Mouse (Mus musculus) hindbrain, embryonic 14.5 days (tissue): ENCODE data around the gene Lrrc2. TPM values are rescaled to one million over a fixed set of nuclear protein-coding genes. Genes with fewer than 3 reads are reported as not detected.

Experiments used
- ATAC-seq: fragments of 200-750 bp; cut with Nextera tagmentation; 2 replicates; pipeline ENCODE4 v1.8.0; 2017; ENCODE audit warnings: moderate number of reproducible peaks, mild to moderate bottlenecking, moderate TSS enrichment, moderate library complexity; ENCODE audit not compliant: low FRiP score
- DNase-seq: peaks from one replicate; pipeline ENCODE4 v3.0.0-alpha.2; 2015; ENCODE audit warnings: low spot score
- H3K27ac ChIP-seq: fragments of 300-500 bp; sonication (generic); 2 replicates; pipeline ENCODE4 v1.5.1; 2014; ENCODE audit warnings: mild to moderate bottlenecking, moderate library complexity
- H3K27me3 ChIP-seq: fragments of 300-500 bp; sonication (generic); 2 replicates; pipeline ENCODE4 v1.6.1; 2014; ENCODE audit warnings: mild to moderate bottlenecking, low read length, mixed read lengths; ENCODE audit not compliant: control insufficient read depth, insufficient read depth
- H3K36me3 ChIP-seq: fragments of 300-500 bp; sonication (generic); replicated peaks from 2 replicates; pipeline ENCODE4 v1.6.1; 2014; ENCODE audit not compliant: control insufficient read depth, insufficient read depth
- H3K4me1 ChIP-seq: fragments of 300-500 bp; sonication (generic); replicated peaks from 2 replicates; pipeline ENCODE4 v1.6.1; 2014; ENCODE audit warnings: antibody characterized with exemption, low read length, mixed read lengths; ENCODE audit not compliant: control insufficient read depth, insufficient read depth
- H3K4me2 ChIP-seq: fragments of 300-500 bp; sonication (generic); replicated peaks from 2 replicates; pipeline ENCODE4 v1.6.1; 2014; ENCODE audit warnings: mild to moderate bottlenecking, moderate library complexity
- H3K4me3 ChIP-seq: fragments of 300-500 bp; sonication (generic); replicated peaks from 2 replicates; pipeline ENCODE4 v1.5.1; 2014; ENCODE audit warnings: mild to moderate bottlenecking, low read length
- H3K9ac ChIP-seq: fragments of 300-500 bp; sonication (generic); 2 replicates; pipeline ENCODE4 v1.6.1; 2014
- H3K9me3 ChIP-seq: fragments of 300-500 bp; sonication (generic); 2 replicates; pipeline ENCODE4 v1.6.1; 2016; ENCODE audit warnings: low read length; ENCODE audit not compliant: control insufficient read depth
- WGBS: fragments of 180-500 bp; shearing (Covaris S2); extraction: QIAGEN DNeasy Blood & Tissue Kit; methylation state at CpG from one replicate; pipeline ENCODE4 v1.1.7; 2014; 5-methylcytosine and 5-hydroxymethylcytosine counted together
- polyA plus RNA-seq: library from polyadenylated mRNA; unstranded; fragments of >200 nt; fragmentation: Nextera tagmentation; extraction: Ambion mirVana; gene quantifications from 2 replicates; pipeline ENCODE4 v1.2.1, GENCODE M21; 2014

The Lrrc2 gene
- polyA plus RNA-seq, 1 experiment from 2014 or later = 0.86 TPM

DNA sequence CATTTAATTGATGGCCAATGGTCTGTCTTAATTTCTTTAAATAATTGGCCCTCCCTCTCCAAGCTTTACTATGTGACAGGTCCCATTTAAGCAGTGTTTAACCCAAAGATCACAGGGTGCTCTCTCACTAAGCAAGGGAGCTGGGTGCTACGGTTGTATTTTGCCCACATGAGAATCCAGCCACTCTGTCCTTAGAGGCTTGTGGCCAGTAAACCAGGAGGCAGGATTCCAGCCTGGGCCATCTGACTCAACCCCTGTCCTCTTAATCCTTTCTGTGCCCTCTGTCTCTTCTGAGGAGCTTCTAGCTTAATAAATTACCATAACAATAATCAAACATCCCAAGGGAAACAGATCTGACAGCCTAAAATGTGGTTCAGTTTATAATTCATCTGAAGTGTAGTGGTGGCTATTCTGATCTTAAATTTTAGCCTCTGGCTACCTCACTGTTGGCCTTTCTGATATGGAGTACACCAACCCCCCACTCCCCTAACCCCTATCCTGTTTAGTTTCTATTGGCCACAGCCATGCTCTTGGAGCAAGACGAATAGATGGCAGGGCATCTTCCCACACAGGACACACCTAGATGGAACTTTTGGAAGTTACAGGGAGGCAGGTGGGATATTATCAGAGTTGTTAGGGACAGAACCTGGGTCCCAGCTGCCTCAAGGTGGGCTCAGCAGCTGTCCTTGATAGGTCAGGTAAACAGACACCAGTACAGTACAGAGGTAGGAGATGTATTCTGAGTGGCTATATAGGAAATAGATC is 3.5 kb downstream of the Lrrc2 start:
- H3K4me2 ChIP-seq = peak overlapping the region; percentile 95; the same call in 1 of the 2 replicates
- ATAC-seq (no peak), DNase-seq (no peak)
- peaks cover 5% of the 10 kb centered on the region; the same call in 1 of the 2 replicates for H3K4me1 ChIP-seq
- H3K27ac ChIP-seq = no peak overlapping the region
- H3K9me3 ChIP-seq = no peaks in the 10 kb centered on the region
- 0 out of 2 replicates have a peak, but pooled peaks cover 15% of the 10 kb centered on the region for H3K27me3 ChIP-seq
- 49% methylated on average over 2 of the region's 2 CpGs for WGBS
- H3K36me3 ChIP-seq = no peaks in the 10 kb centered on the region
- H3K4me3 ChIP-seq = no peak overlapping the region
- no peak overlapping the region for H3K9ac ChIP-seq

DNA sequence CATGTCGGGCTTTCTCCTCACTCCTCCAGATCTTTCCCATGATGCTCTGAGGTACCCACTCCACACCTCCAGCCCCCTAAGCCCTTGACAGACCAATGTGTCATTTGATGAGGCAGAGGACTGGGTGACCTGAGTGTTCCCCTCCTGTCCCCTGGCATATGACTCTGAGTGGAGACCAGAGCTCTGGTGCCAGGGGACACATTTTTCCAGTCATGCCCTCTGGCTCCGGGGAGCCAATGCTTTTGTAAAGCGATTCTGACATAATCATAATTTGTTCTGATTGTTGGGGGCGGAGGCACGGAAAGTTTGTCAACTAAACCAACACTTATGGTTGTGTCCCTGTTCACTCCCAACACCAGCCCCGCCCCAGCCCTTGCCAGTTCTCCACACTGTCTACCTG is 4.6 kb downstream of the Lrrc2 start:
- H3K4me2 ChIP-seq = no peak overlapping the region
- no peak overlapping the region for H3K27ac ChIP-seq
- ATAC-seq (no peak), DNase-seq (no peak)
- 0 out of 2 replicates have a peak, but pooled peaks cover 15% of the 10 kb centered on the region for H3K27me3 ChIP-seq
- no peaks in the 10 kb centered on the region for H3K36me3 ChIP-seq
- H3K4me3 ChIP-seq = no peak overlapping the region
- no peak overlapping the region for H3K9ac ChIP-seq
- H3K4me1 ChIP-seq = peaks cover 5% of the 10 kb centered on the region; the same call in 1 of the 2 replicates
- 88% methylated on average over 6 of the region's 6 CpGs for WGBS
- H3K9me3 ChIP-seq = no peaks in the 10 kb centered on the region

DNA sequence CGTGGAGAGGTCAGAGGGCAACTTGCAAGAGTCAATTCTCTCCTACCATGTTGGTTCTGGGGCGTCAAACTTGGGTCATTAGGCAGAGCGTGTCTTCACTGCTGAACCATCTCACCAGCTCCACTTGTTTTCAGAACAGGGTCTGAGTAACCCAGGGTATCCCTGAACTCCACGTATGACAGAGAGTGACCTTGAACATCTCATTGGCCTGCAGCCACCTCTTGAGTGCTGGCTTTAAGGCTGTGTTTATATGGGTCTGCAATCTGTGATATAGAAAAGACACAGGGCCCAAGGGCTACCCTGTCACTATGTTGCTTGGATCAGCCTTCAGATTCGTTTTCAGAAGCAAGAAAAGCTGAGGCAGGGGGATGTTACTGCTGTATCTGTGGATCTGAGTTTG is 8.3 kb downstream of the Lrrc2 start:
- no peak for ATAC-seq
- 89% methylated on average over 5 of the region's 5 CpGs for WGBS
- H3K36me3 ChIP-seq = no peaks in the 10 kb centered on the region

DNA sequence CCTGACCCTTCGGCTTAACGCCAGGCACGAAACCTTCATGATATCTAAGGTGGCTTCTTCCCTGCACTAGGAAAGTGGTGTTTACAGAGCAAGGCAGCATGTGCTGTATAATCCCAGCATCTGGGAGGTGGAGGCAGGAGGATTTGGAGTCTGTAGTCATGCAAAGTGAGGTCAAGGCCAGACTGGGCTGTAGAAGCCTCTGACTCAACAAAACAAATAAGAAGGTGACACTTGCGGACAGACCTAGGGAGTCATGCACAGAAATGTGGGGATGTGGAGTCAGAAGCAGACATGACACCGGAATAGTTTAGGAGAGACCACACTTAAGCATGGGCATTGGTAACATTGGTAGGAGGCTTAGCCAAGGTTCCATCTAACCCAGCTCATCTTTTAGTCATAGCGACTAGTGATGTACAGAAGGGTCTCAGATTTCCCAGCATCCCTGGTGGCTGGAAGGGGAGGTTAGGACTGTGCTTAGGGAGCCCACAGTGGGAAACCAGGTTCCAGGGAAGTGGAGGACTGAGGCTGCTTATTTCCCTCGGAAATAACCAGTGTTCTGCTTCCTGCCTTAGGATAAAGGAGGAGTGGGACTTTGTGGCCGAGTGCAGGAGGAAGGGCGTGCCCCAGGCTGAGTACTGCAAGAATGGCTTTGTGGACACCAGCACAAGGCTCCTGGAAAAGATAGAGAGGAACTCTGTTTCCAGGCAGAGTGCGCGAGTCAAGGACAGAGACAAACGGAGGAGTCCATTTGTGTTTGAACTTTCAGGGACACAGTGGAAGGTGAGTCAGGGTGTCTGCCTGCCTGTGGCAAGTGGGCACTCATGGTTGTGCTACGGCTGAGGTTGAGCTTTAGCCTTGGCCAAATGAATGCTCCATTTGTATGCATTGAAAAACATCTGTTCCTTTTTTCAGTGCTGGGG is 9.1 kb downstream of the Lrrc2 start:
- ATAC-seq (no peak), DNase-seq (no peak)
- Histone ChIP-seq H3K36me3 (no peaks in the 10 kb centered on the region), H3K9ac (no peak overlapping the region), H3K4me2 (no peak overlapping the region), H3K27ac (no peak overlapping the region), H3K9me3 (no peaks in the 10 kb centered on the region), H3K4me3 (no peak overlapping the region), H3K27me3 (0 out of 2 replicates have a peak, but pooled peaks cover 6% of the 10 kb centered on the region), H3K4me1 (no peaks in the 10 kb centered on the region)
- WGBS = 88% methylated on average over 13 of the region's 13 CpGs

More for the DNA sequence above, 8.3 kb downstream of the Lrrc2 start:
- no peak overlapping the region for H3K27ac ChIP-seq
- no peak overlapping the region for H3K9ac ChIP-seq
- no peaks in the 10 kb centered on the region for H3K9me3 ChIP-seq
- DNase-seq = no peak
- 0 out of 2 replicates have a peak, but pooled peaks cover 6% of the 10 kb centered on the region for H3K27me3 ChIP-seq
- H3K4me1 ChIP-seq = no peaks in the 10 kb centered on the region
- H3K4me2 ChIP-seq = no peak overlapping the region
- H3K4me3 ChIP-seq = no peak overlapping the region

- Histone ChIP-seq H3K4me2 (no peak overlapping the region), H3K9me3 (no peaks in the 10 kb centered on the region), H3K27ac (no peak overlapping the region), H3K36me3 (no peaks in the 10 kb centered on the region), H3K4me3 (no peak overlapping the region), H3K27me3 (no peaks in the 10 kb centered on the region), H3K9ac (no peak overlapping the region), H3K4me1 (no peaks in the 10 kb centered on the region)
- ATAC-seq = no peak
- DNase-seq = no peak
- WGBS = 96% methylated on average over 8 of the region's 8 CpGs
Measured at GRCm38 (mm10) chr9:110961386-110961785, 10.0 kb downstream of the Lrrc2 start.

GRCm38 (mm10) chr9:110963566-110964115 is 12.3 kb downstream of the Lrrc2 start:
- H3K9me3 ChIP-seq = no peaks in the 10 kb centered on the region
- ATAC-seq = no peak
- DNase-seq = no peak
- 86% methylated on average over 8 of the region's 8 CpGs for WGBS
- H3K9ac ChIP-seq = no peak overlapping the region
- no peaks in the 10 kb centered on the region for H3K36me3 ChIP-seq
- H3K27ac ChIP-seq = no peak overlapping the region
- no peak overlapping the region for H3K4me3 ChIP-seq
- no peak overlapping the region for H3K4me2 ChIP-seq
- no peaks in the 10 kb centered on the region for H3K27me3 ChIP-seq
- H3K4me1 ChIP-seq = no peaks in the 10 kb centered on the region

DNA sequence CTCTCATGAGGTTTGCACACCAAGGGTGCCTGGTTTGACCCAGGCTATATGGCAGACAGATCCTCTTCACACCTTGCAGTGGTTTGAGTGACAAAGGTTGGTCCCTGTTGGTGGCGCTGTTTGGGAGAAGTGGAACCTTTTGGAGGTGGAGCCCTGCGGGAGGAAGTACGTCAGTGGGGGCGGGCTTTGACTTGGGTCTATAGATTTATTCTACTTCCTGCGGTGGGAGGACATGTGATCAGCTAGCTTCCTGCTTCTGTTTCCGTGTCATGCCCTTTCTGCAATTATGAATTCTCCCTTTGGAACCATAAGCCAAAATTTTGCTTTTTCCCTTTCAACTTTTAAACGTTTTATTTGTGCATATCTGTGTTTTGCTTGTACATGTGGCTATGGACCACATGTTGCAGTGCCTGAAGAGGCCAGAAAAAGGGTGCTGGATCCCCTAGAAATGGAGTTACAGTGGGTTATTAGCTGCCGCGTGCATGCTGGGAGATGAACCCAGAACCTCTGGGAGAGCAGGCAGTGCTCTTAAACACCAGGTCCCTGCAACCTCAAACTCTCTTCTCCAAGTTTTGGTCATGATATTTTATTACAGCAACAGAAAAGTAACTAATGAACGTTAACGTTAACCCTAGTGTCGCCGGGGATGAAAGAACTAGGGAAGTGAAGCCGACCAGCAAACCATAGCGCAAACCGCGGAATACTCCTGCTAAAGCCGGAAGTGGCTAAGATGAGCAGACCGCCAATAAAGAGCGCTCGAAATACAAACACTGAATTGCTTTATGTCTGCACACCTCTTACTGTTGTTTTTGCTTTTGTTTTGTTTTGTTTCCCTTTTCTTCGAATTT is 13.9 kb downstream of the Lrrc2 start:
- no peak overlapping the region for H3K4me3 ChIP-seq
- 92% methylated on average over 22 of the region's 22 CpGs for WGBS
- H3K9me3 ChIP-seq = no peaks in the 10 kb centered on the region
- no peaks in the 10 kb centered on the region for H3K36me3 ChIP-seq
- H3K9ac ChIP-seq = no peak overlapping the region
- ATAC-seq (no peak), DNase-seq (no peak)
- H3K27ac ChIP-seq = no peak overlapping the region
- no peak overlapping the region for H3K4me2 ChIP-seq
- H3K27me3 ChIP-seq = no peaks in the 10 kb centered on the region
- H3K4me1 ChIP-seq = no peaks in the 10 kb centered on the region

DNA sequence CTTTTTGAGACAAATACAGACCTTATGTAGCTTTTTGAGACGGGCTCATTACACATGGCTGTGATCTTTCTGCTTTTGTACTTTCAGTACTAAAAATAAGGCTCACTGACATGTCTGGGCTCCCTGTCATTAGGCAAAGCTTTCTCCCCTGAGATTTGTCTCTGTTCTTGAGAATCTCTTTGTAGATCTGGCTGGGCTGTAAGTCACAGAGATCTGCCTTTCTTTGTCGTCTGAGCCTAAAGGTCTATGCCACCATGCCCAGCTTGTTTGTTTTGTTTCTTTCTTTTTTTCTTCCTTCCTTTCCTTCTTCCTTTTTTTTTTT is 14.5 kb downstream of the Lrrc2 start:
- H3K27ac ChIP-seq = no peak overlapping the region
- ATAC-seq (no peak), DNase-seq (no peak)
- H3K4me3 ChIP-seq = no peak overlapping the region
- WGBS = 82% methylated on average over 2 of the region's 2 CpGs
- H3K36me3 ChIP-seq = no peaks in the 10 kb centered on the region
- H3K4me2 ChIP-seq = no peak overlapping the region
- H3K27me3 ChIP-seq = no peaks in the 10 kb centered on the region
- no peaks in the 10 kb centered on the region for H3K4me1 ChIP-seq
- H3K9me3 ChIP-seq = no peaks in the 10 kb centered on the region
- H3K9ac ChIP-seq = no peak overlapping the region
